Mouse (Mus musculus): ENCODE results near the gene Luc7l2.

GRCm38 (mm10) chr6:38626086-38626485 is 75.0 kb downstream of the Luc7l2 start:
- TF ChIP-seq CTCF (IDR thresholded peaks at IDR 0.05; ENCODE audit: extremely low read depth, insufficient read depth, low read length): no peak
- no peak for TF ChIP-seq POLR2A (IDR thresholded peaks at IDR 0.05; ENCODE audit: extremely low read depth, insufficient read depth, low read length)
